Mouse (Mus musculus): Measurements from ENCODE around the gene Rrp1. TPM values are rescaled to one million over a fixed set of nuclear protein-coding genes. Genes with fewer than 3 reads are reported as not detected.

Gene Rrp1
- total and polyA plus RNA-seq, 3 experiments, result 273 to 417 TPM; not detected in 1

DNA sequence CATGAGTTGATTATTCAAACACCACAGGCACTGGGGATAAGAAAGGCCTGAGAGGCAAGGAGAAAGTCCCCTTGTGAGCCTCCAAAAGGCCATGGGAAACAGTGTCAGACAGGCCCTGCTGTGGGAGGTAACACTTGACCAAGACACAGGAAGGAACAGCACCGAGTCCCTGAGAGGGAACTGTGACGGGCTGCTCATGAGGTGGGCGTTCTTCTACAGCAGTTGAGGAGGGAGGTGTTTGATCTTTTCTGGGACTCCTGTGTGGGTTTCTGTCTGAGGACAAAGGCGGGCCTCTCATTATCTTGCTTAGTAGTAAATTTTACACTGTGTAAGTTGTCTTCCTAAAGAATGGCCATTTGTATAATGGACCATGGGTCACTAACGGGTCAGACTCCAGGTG is 27.3 kb downstream of the Rrp1 start:
- Histone ChIP-seq H3K79me2 (ENCODE audit: control insufficient read depth, insufficient read depth, low read length, poor library complexity) (no peaks in the 10 kb centered on the region), H3K4me1 (ENCODE audit: control insufficient read depth in 1 of 2, insufficient read depth in 2 of 2, low read length in 2 of 2) (no peaks in the 10 kb centered on the region), H3K27ac (ENCODE audit: control insufficient read depth, low read depth, low read length) (no peak overlapping the region), H3K27me3 (ENCODE audit: control insufficient read depth in 1 of 2, insufficient read depth in 2 of 2, low read length in 2 of 2) (peaks cover 3 to 4% of the 10 kb centered on the region in 2 experiments; a peak in 3 of 4 replicates), H3K4me3 (ENCODE audit: control insufficient read depth in 1 of 2, insufficient read depth in 1 of 2, low read depth in 2 of 2, low read length in 2 of 2) (no peak overlapping the region), H3K36me3 (ENCODE audit: control insufficient read depth in 1 of 2, insufficient read depth in 2 of 2, low read length in 2 of 2) (no peaks in the 10 kb centered on the region), H3K9me3 (replicated peaks; ENCODE audit: insufficient read depth, low read length) (no peaks in the 10 kb centered on the region), H3K9ac (ENCODE audit: control insufficient read depth, low read depth, low read length, poor library complexity, severe bottlenecking) (no peak overlapping the region)
- TF ChIP-seq TAL1 (IDR thresholded peaks at IDR 0.05; ENCODE audit: low read length) (no peak), ZMIZ1 (IDR thresholded peaks at IDR 0.05; ENCODE audit: low read depth, low read length) (no peak), USF1 (IDR thresholded peaks at IDR 0.05; ENCODE audit: low read depth, low read length) (no peak), NRF1 (IDR thresholded peaks at IDR 0.05; ENCODE audit: insufficient read depth, low read depth, low read length, poor library complexity, severe bottlenecking) (no peak), MAFK (IDR thresholded peaks at IDR 0.05; ENCODE audit: borderline replicate concordance, low read depth, low read length) (no peak), JUND (IDR thresholded peaks at IDR 0.05; ENCODE audit: low read depth, low read length) (no peak), TBP (IDR thresholded peaks at IDR 0.05; ENCODE audit: low read depth, low read length) (no peak), HCFC1 (IDR thresholded peaks at IDR 0.05; ENCODE audit: low read depth, low read length) (no peak), ZNF384 (IDR thresholded peaks at IDR 0.05; ENCODE audit: low read depth, low read length) (no peak), ETS1 (IDR thresholded peaks at IDR 0.05; ENCODE audit: low read depth, low read length) (no peak), RAD21 (IDR thresholded peaks at IDR 0.05; ENCODE audit: low read depth, low read length) (no peak), RCOR1 (IDR thresholded peaks at IDR 0.05; ENCODE audit: low read depth, low read length) (no peak), USF2 (IDR thresholded peaks at IDR 0.05; ENCODE audit: borderline replicate concordance in 1 of 2, insufficient read depth in 1 of 2, low read depth in 1 of 2, low read length in 2 of 2) (no peak), TCF12 (IDR thresholded peaks at IDR 0.05; ENCODE audit: low read depth, low read length) (no peak), POLR2AphosphoS2 (IDR thresholded peaks at IDR 0.05; ENCODE audit: low read length) (no peak), MXI1 (IDR thresholded peaks at IDR 0.05; ENCODE audit: low read depth, low read length) (no peak), GABPA (IDR thresholded peaks at IDR 0.05; ENCODE audit: low read depth, low read length) (no peak)
- no peak for DNase-seq (ENCODE audit: low read depth, low spot score)

DNA sequence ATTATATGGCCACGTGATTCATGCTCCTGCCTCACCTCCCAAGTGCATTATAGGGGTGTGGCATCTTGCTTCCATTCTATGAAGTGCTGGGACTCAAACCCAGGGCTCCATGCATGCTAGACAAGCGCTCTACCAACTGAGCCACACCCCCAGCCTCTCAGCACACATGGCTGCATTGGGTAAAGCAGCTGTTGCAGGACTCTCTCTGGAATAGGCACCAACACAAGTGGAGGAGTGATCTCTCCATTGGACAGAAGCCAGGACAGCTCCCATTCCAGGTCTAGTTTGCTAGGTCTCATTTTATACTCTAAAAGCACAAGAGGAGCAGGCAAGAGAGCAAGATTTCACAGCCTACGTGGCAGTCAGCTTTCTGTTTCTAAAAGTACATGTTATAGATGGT is 29.3 kb downstream of the Rrp1 start:
- H3K9me3 ChIP-seq (replicated peaks; ENCODE audit: insufficient read depth, low read length), result no peaks in the 10 kb centered on the region
- H3K9ac ChIP-seq (ENCODE audit: control insufficient read depth, low read depth, low read length, poor library complexity, severe bottlenecking), result no peak overlapping the region
- H3K4me3 ChIP-seq (ENCODE audit: control insufficient read depth in 1 of 2, insufficient read depth in 1 of 2, low read depth in 2 of 2, low read length in 2 of 2), result no peak overlapping the region
- H3K36me3 ChIP-seq (ENCODE audit: control insufficient read depth in 1 of 2, insufficient read depth in 2 of 2, low read length in 2 of 2), result no peaks in the 10 kb centered on the region
- no peak for TF ChIP-seq NELFE (IDR thresholded peaks at IDR 0.05; ENCODE audit: low read depth, low read length)
- TF ChIP-seq KAT2A (conservative IDR thresholded peaks at IDR 0.05; ENCODE audit: low read depth, low read length), result no peak
- TF ChIP-seq POLR2AphosphoS2 (IDR thresholded peaks at IDR 0.05; ENCODE audit: low read length), result no peak
- TF ChIP-seq USF2 (IDR thresholded peaks at IDR 0.05; ENCODE audit: borderline replicate concordance in 1 of 2, insufficient read depth in 1 of 2, low read depth in 1 of 2, low read length in 2 of 2), result no peak
- TF ChIP-seq MAFK (IDR thresholded peaks at IDR 0.05; ENCODE audit: borderline replicate concordance, low read depth, low read length), result no peak
- no peak for TF ChIP-seq E2F4 (IDR thresholded peaks at IDR 0.05; ENCODE audit: borderline replicate concordance, low read depth, low read length)
- TF ChIP-seq POLR2AphosphoS5 (IDR thresholded peaks at IDR 0.05; ENCODE audit: borderline replicate concordance, low read depth, low read length), result no peak
- no peak for TF ChIP-seq BHLHE40 (IDR thresholded peaks at IDR 0.05; ENCODE audit: borderline replicate concordance, low read depth, low read length)
- TF ChIP-seq SIN3A (IDR thresholded peaks at IDR 0.05; ENCODE audit: low read length), result no peak
- no peak for TF ChIP-seq SMC3 (IDR thresholded peaks at IDR 0.05; ENCODE audit: low read depth, low read length)
- no peak for TF ChIP-seq TAL1 (IDR thresholded peaks at IDR 0.05; ENCODE audit: low read length)
- TF ChIP-seq TBP (IDR thresholded peaks at IDR 0.05; ENCODE audit: low read depth, low read length), result no peak
- no peak for TF ChIP-seq ZKSCAN1 (IDR thresholded peaks at IDR 0.05; ENCODE audit: low read depth, low read length)
- H3K79me2 ChIP-seq (ENCODE audit: control insufficient read depth, insufficient read depth, low read length, poor library complexity), result no peaks in the 10 kb centered on the region
- no peaks in the 10 kb centered on the region for H3K4me1 ChIP-seq (ENCODE audit: control insufficient read depth in 1 of 2, insufficient read depth in 2 of 2, low read length in 2 of 2)
- H3K27me3 ChIP-seq (ENCODE audit: control insufficient read depth in 1 of 2, insufficient read depth in 2 of 2, low read length in 2 of 2), result peaks cover 2 to 3% of the 10 kb centered on the region in 2 experiments; a peak in 2 of 4 replicates
- no peak overlapping the region for H3K27ac ChIP-seq (ENCODE audit: control insufficient read depth, low read depth, low read length)
- no peak for DNase-seq (ENCODE audit: low read depth, low spot score)
